Mouse (Mus musculus) 416B (cell line): Measurements from ENCODE around the gene Dct.

ENCODE experiments used
- DNase-seq: peaks from one replicate; pipeline ENCODE4 v3.0.0; 2011; ENCODE audit warnings: low read depth

The Dct gene

DNA sequence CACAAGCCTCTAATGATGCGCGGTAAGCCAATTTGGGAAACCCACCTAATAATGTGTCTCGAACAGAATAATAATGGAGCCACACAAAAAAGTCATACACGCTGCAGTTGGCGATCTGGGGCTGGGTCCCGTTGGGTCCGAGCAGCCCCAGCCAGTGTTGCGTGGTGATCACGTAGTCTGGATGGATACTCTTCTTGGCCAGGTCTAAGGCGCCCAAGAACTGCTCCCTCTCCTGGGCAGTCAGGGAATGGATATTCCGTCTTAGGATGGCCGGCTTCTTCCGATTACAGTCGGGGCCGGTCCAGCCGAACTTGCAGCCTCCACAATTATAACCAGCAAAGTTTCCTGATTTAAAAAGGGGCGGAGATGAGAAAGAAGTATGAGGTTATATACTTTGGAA is 9.1 kb downstream of the Dct start:
- no peak for DNase-seq

DNA sequence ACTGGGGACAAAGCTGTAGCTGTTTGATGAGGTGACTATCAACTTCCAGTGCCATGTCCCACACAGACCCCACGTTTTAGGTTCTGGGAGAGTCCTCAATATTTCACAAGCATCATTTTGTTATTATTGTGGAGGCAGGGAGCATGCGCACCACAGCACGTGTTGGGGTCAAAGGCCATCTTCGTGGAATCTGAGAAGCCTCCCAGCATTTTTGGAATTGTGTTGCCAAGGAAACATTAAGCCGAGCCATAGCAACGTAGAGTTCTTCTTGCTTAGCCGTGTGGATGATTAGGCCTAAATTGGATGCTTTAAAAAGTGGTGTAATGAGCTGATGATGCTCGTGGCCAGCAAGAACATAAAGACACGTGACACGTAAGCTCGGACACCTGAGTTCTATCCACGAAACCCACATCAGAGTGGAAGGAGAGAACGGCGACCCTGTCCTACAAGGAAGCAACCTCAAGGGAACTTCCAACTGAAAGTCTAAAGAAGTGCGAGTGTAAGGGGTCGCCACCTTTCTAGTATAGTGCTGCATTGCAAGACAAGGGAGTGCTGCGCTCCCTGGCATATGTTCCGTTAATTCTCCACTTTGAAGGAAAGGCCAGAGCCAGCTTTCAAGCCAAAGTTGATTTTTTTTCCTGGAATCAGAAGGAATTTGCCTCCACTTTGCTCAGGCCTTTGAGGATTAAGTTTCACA is 9.8 kb downstream of the Dct start:
- DNase-seq, result no peak

DNA sequence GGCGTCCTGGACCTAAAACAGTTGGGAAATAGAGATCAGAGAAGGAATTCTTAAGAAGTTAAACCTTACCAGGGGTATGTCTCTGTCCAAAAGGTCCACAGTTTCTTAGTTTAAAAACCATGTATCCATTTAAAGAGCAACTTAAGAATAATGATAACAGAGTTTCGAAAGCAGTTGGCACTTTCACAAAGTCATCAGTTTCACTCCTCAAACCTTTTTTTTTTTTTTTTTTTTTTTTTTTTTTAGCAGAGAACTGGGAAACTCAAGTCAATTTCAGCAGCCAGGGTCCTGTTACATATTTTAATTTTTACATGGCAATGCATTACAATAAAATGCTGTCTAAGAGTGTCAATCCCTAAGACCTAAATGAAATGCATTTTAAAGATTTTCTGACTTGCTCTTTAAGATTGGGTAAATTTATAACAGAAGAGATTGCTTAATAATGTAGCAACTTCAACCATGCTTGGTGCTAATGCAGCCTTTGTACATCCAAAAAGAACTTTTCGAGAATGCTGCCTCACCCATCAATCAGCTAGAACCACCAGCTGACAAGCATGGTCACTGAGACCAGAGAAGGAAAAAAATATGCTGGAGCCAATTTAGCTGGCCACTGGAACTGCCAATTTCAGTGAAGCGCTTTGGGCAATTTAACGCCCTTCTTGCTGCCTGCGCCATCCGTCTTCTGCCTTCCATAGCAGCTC is 11.3 kb downstream of the Dct start:
- DNase-seq, result no peak

DNA sequence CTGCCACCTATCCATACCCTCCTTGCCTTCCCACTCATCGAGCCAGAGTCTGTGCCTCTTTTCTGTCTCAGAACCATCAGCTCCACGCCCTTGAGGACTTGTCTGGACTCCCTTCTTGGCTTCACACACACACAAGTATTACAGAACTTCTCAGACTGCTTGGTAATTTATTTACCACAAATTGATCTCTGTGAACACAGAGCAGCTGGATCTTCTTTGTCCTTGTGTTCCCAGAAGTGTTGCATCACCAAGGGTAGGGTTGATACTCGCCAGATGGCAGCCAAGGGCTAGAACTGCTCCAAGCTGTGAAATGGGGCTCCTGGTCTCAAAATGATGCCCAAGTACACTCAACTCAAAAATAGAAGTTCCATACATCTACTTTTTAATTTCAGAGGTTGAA is 13.0 kb downstream of the Dct start:
- DNase-seq, result no peak

DNA sequence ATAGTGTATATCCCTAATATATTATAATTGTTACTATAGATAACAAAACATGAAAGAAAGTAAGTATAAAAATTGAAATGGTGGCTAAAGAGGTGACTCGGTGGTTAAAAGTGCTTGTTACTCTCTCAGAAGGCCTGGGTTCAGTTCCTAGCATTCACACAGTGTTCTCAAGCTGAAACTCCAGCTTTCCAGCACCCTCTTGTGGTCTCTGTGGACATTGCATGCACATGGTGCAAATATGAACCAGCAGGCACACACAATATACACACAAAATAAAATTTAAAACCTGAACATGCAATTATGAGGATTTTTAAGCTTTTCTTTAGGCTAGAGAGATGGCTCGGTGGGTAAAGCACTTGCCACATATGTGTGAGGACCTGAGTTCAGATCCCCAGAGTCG is 24.5 kb downstream of the Dct start:
- DNase-seq, result peak; percentile 16

DNA sequence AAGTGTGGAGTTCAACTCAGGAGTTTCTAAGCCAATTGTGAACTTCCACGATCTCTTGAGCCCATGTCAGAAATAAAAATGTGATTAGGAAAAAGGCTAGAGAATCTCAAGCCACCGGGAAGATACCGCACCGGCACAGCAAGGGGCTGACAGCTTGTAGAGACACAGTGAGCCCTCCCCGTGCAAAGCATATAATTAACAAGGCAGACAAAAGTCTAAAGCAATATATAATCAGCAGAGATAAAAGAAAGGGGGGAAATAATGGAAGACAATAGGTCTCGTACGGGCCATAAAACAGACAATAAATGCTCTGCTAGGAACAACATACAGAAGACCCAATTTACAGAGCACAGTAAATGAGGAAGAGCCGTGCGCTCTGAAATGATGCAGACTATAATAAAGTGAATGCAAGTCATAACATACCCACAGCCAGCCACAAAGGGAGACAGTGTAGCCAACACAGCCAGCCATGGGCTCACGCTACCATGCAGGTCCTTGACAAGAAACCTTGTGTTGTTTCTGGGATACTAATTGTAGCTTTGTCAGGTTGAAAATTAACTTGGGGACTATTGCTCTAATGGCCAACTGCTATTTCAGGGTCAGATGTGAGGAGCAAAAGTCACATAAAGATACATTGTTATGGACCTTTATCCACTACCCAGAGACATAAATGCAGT is 30.0 kb downstream of the Dct start:
- DNase-seq, result no peak

DNA sequence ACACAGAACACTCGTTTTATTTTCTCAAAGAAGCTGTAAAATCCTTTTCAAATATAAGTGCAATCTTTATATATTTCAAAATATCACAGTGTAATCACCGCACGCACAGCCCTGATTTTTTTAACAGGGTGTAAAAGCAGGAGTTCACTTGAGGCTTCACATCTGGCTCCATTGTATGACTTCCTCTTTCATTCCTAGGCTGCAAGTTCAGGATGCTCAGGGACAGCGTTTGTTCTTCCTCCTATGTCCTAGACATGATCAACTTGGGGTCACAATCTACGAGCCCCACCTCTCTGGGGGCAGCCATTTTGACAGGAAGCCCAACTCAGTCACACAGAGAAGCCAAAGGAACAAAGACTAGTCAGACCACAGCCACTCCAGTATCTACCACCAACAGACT is 32.7 kb downstream of the Dct start:
- DNase-seq, result no peak

DNA sequence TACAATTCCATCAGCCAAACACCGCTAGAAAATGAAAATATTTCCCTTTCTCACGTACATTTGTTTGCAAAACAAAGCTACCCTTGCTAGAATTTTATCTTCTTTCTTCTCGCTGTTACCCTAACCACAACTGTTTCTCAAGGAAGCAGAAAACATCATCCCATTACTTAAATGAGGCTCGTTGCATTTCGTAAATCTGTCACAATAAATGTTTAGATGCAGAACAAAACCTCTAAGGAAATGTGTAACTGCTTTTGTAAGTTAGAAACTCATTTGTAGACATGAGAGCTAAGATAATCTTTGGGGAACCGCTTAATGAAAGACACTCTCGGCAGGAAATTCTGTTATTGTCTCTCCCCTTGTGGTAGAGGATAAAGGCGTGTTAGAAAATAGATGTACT is 38.8 kb downstream of the Dct start:
- no peak for DNase-seq

DNA sequence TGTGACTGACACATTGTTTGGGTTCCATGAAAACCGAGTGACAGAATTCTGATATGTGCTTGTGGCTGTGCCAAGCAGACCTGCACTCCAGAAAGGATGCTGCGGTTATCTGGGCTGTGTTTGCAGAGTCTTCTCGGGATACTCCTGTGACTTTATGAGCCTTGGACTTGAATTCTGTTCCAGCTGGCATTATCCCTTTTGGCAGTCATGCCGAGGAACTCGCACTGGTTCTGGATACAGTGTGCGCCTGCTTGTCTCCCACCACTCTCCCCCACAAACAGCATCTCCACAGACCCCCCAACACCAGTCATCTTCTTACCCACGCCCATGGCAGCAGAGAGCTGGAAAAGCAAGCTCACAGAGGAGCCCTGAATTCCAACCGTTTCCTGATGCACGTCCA is 42.5 kb downstream of the Dct start:
- no peak for DNase-seq

DNA sequence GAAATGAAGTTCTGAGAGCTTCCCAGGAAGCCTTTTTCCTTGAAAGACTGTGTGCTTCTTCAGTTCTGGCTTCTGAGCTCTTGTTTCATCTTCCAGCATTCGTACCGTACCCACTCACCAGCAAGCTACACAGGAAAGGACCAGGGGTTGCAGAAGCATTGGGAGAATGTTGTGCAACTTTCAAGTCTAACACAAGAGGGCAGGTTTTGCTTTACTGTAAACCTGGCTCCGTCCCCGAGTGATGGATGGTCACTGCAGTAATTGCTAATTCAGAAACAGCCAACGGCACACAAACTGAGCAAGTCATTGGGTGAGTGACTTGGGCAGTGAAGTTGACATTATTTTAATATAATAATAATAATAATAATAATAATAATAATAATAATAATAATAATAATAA is 46.3 kb downstream of the Dct start:
- peak; percentile 18 for DNase-seq

DNA sequence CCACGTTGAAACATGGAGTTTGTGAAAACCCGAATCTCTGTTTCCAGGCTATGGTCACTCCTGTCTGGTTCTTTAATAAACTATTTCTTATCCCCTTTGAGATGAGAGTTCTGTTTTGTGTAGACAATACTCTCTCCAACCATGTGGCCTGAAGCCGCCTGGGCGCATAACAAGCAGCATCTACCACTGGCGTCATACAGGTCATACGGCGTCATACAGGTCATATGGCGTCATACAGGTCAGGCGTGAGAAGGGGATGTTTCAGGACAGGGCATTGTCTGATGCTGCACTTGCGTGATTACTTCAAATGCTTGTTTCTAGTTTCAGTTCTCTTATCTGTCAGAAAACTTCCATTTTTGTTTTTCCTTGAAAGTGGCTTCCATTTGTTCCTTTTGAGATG is 47.6 kb downstream of the Dct start:
- DNase-seq, result no peak

DNA sequence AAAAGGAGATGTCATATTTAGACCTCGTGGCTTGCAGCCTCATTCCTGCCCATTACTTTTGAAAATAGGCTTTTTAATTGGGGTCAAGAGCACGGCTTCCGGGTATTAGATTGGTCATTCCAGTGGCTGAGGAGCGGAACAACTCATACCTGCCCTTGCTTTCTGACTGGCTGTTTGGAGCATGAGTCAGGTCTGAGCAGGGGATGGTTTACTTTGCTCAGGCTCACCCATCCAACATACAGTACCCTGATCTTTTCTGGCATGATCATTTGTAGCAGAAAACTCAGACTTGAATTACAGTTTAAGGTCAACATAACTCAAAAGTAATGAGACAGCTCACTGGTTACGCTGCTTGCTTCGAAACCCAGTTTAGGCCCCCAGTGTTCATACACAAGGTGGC is 58.2 kb downstream of the Dct start:
- no peak for DNase-seq

DNA sequence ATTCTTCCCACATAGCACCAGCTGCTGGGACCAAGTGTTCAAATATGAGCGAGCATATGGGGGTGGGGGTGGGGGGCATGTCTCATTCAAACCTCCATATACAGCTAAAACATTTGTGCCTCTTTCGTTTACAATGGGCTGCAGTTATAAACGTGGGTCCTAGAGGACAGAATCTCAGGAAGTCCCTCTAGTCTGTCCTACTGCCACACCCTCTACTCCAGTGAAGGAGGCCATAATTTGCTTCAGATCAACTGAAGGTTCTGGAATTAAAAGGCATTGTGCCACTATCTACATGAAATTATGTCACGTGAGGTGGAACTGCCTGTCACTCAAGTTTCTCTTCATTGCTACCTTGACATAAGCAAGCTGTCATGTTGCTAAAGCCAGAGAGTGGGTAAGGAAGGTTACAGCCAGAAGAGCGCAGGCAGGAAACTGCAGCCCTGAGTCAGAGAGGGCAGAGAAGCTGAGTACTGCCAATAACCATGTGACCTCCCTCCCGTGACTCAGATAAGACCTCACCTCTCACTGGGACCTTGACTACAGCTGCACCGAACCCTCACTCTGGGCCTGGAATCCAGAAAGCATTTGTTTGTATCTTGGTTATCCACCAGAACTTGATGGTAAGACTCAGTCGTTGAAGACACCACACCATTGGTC is 59.3 kb downstream of the Dct start:
- no peak for DNase-seq

DNA sequence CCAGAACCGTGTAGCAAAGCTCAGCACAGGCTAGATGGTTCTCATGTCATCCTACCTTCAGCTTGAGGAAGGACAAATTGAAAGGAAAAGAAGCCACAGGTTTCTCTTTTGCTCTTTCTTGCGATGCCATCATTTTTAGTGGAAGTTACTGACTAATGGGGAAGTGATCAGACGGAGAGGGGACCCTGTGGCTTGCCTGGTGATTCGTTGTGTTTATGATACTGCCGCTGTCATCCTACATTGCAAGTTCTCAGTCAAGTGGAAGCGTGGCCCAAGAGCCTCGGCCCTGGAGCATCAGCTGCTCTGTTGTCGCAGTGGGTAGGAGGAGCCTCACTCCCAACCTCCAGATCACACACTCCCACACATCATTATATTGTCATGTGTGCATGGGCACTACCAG is 61.8 kb downstream of the Dct start:
- no peak for DNase-seq

DNA sequence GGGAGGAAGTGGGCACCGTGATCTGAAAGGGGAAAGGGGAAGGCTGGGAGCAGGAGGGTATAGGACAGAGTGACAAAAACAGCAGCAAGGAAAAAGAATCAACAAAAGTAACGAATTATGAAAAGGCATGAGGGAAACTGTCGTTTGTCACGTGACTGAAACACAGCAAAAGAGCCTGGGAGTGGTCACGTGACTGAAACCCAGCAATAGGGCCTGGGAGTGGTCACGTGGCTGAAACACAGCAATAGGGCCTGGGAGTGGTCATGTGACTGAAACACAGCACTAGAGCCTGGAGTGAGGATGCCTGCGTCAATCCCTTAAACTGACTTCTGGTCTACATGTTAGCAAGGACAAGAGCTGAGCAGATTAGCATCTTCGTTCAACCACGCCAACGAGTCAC is 63.6 kb downstream of the Dct start:
- no peak for DNase-seq

DNA sequence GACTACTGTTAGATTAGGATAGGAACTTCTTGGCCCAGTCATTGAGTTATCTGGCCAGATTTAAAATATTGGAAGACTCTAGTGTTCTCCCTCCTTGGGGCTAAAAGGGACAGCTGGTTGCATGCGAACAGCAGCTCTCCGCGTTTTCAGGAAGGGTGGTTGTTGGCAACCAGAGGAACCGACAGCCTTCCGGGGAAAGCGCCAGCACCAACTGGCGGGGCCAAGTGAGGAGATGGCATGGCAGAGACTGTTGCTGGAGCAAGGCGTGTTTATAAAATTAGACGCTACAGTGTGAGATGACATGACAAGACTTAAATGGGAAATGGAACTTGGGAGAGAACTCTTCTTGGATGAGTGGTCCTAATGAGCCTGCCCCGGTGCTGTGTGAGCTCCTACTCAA is 70.5 kb downstream of the Dct start:
- DNase-seq, result no peak

DNA sequence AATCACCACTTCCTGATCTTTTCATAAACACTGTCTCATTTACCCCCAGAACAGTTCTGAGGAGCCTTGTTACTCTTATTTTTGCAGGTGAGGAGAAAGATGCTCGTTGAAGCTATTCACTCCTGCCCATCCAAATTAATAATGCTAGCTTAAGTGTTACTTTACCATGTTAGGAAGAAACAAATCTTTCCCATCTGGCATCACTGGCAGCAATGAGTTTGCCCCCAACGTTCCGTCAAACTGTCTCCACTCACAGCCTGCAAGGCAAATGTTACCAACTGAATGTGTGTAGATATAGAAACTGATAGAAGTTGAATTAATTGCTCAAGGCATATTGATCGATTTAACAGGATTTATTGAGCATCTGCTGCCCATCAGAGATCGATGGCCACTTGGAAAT is 79.5 kb downstream of the Dct start:
- DNase-seq, result no peak
